Mouse (Mus musculus) heart, embryonic 14.5 days (tissue): ENCODE data around the gene Ackr1. TPM values are rescaled to one million over a fixed set of nuclear protein-coding genes. Genes with fewer than 3 reads are reported as not detected.
"Not testable (repeated sequence)": the region's sequence is repeated elsewhere in the genome, so short reads cannot be mapped to it uniquely, and the experiment has no call there.

ENCODE experiments used
- ATAC-seq: fragments of 200-750 bp; cut with Nextera tagmentation; 2 replicates; pipeline ENCODE4 v1.8.0; 2017; ENCODE audit warnings: low read depth, moderate TSS enrichment; ENCODE audit not compliant: insufficient number of reproducible peaks, insufficient read depth, low FRiP score
- H3K27ac ChIP-seq, 2 experiments: fragments of 200-500 bp in 1 of 2; fragments of 300-500 bp in 1 of 2; sonication (generic) in 1 of 2; replicated peaks in 1 of 2; 2 replicates each; pipeline ENCODE4 v1.5.1; 2012 to 2014; ENCODE audit warnings: low read depth in 2 of 2, low read length in 2 of 2, control low read depth in 1 of 2, mild to moderate bottlenecking in 1 of 2, mixed read lengths in 1 of 2; ENCODE audit not compliant: control insufficient read depth in 1 of 2, insufficient read depth in 1 of 2
- H3K27me3 ChIP-seq: fragments of 300-500 bp; sonication (generic); 2 replicates; pipeline ENCODE4 v1.6.1; 2014; ENCODE audit warnings: mild to moderate bottlenecking, low read length, control low read depth; ENCODE audit not compliant: control insufficient read depth, insufficient read depth
- H3K36me3 ChIP-seq: fragments of 300-500 bp; sonication (generic); 2 replicates; pipeline ENCODE4 v1.6.1; 2014; ENCODE audit warnings: mild to moderate bottlenecking, control low read depth, low read length, mixed read lengths; ENCODE audit not compliant: control insufficient read depth, insufficient read depth
- H3K4me1 ChIP-seq, 2 experiments: fragments of 200-500 bp in 1 of 2; fragments of 300-500 bp in 1 of 2; sonication (generic) in 1 of 2; 2 replicates each; pipeline ENCODE4 v1.6.1; 2012 to 2014; ENCODE audit warnings: low read length in 2 of 2, control low read depth in 1 of 2, mixed read lengths in 1 of 2; ENCODE audit not compliant: control insufficient read depth in 2 of 2, insufficient read depth in 2 of 2
- H3K4me2 ChIP-seq: fragments of 300-500 bp; sonication (generic); 2 replicates; pipeline ENCODE4 v1.6.1; 2014; ENCODE audit warnings: mild to moderate bottlenecking, low read length
- H3K4me3 ChIP-seq, 2 experiments: fragments of 200-500 bp in 1 of 2; fragments of 300-500 bp in 1 of 2; sonication (generic) in 1 of 2; 2 replicates each; pipeline ENCODE4 v1.5.1; 2012 to 2014; ENCODE audit warnings: low read length in 2 of 2, mild to moderate bottlenecking in 2 of 2, control low read depth in 1 of 2, low read depth in 1 of 2, moderate library complexity in 1 of 2; ENCODE audit not compliant: control insufficient read depth in 1 of 2, insufficient read depth in 1 of 2
- H3K9ac ChIP-seq: fragments of 300-500 bp; sonication (generic); 2 replicates; pipeline ENCODE4 v1.6.1; 2014; ENCODE audit warnings: mild to moderate bottlenecking, low read length
- H3K9me3 ChIP-seq: fragments of 300-500 bp; sonication (generic); 2 replicates; pipeline ENCODE4 v1.6.1; 2016; ENCODE audit warnings: low read length, control low read depth; ENCODE audit not compliant: control insufficient read depth
- WGBS: fragments of 180-500 bp; shearing (Covaris S2); extraction: QIAGEN DNeasy Blood & Tissue Kit; methylation state at CpG from one replicate; pipeline ENCODE4 v1.1.7; 2014; 5-methylcytosine and 5-hydroxymethylcytosine counted together
- polyA plus RNA-seq: library from polyadenylated mRNA; unstranded; fragments of >200 nt; fragmentation: Nextera tagmentation; extraction: Ambion mirVana; gene quantifications from 2 replicates; pipeline ENCODE4 v1.2.1, GENCODE M21; 2014

Gene Ackr1
- polyA plus RNA-seq, 1 experiment from 2014 or later: 0.45 TPM

GRCm38 (mm10) chr1:173321593-173322248 lies 11.8 kb downstream of the Ackr1 start:
- Histone ChIP-seq H3K36me3 (no peaks in the 10 kb centered on the region), H3K27ac (no peak overlapping the region), H3K9me3 (no peaks in the 10 kb centered on the region), H3K9ac (no peak overlapping the region), H3K4me1 (no peaks in the 10 kb centered on the region), H3K4me3 (no peak overlapping the region), H3K4me2 (no peak overlapping the region), H3K27me3 (no peaks in the 10 kb centered on the region)
- WGBS: 77% methylated on average over 8 of the region's 8 CpGs
- ATAC-seq: no peak

- Histone ChIP-seq H3K36me3 (no peaks in the 10 kb centered on the region), H3K4me3 (no peak overlapping the region), H3K9ac (no peak overlapping the region), H3K4me2 (no peak overlapping the region), H3K4me1 (no peaks in the 10 kb centered on the region), H3K9me3 (no peaks in the 10 kb centered on the region), H3K27me3 (no peaks in the 10 kb centered on the region), H3K27ac (no peak overlapping the region)
- ATAC-seq: no peak
- WGBS: 81% methylated on average over 2 of the region's 2 CpGs
Measured at GRCm38 (mm10) chr1:173317925-173318477, 15.5 kb downstream of the Ackr1 start.

- H3K4me2 ChIP-seq: no peak overlapping the region
- WGBS: 78% methylated on average over 3 of the region's 3 CpGs
- no peaks in the 10 kb centered on the region for H3K4me1 ChIP-seq
- H3K27ac ChIP-seq: no peak overlapping the region
- no peak overlapping the region for H3K4me3 ChIP-seq
- no peaks in the 10 kb centered on the region for H3K27me3 ChIP-seq
- no peaks in the 10 kb centered on the region for H3K9me3 ChIP-seq
- no peak overlapping the region for H3K9ac ChIP-seq
- no peak for ATAC-seq
- no peaks in the 10 kb centered on the region for H3K36me3 ChIP-seq
Measured at GRCm38 (mm10) chr1:173315725-173316124, 17.8 kb downstream of the Ackr1 start.

- H3K27ac ChIP-seq, H3K27me3 ChIP-seq, H3K4me2 ChIP-seq, ATAC-seq, H3K9ac ChIP-seq, H3K4me3 ChIP-seq, H3K9me3 ChIP-seq, H3K36me3 ChIP-seq, H3K4me1 ChIP-seq: not testable (repeated sequence)
- 61% methylated on average over 7 of the region's 7 CpGs for WGBS
Measured at GRCm38 (mm10) chr1:173313535-173314050, 20.0 kb downstream of the Ackr1 start.

- not testable (repeated sequence) for ATAC-seq, H3K4me1 ChIP-seq, H3K4me3 ChIP-seq, H3K36me3 ChIP-seq, H3K27me3 ChIP-seq, H3K27ac ChIP-seq, H3K9ac ChIP-seq, H3K9me3 ChIP-seq, H3K4me2 ChIP-seq
- WGBS: 40% methylated on average over 3 of the region's 3 CpGs
Measured at GRCm38 (mm10) chr1:173302795-173303194, 30.8 kb downstream of the Ackr1 start.

Other genes starting within 250 kb of the Ackr1 start
- not detected in 2 replicates for gene Olfr1408, start 196.4 kb downstream of the Ackr1 start, polyA plus RNA-seq
- not detected in 2 replicates for gene Olfr1406, start 143.1 kb downstream of the Ackr1 start, polyA plus RNA-seq
- gene Olfr218, start 135.9 kb downstream of the Ackr1 start, polyA plus RNA-seq: not detected in 2 replicates
- not detected in 2 replicates for gene Olfr1404, start 121.4 kb downstream of the Ackr1 start, polyA plus RNA-seq
- gene Fcer1a, start 106.5 kb downstream of the Ackr1 start, polyA plus RNA-seq: not detected in 2 replicates
- not detected in 2 replicates for gene Olfr418, start 67.7 kb downstream of the Ackr1 start, polyA plus RNA-seq
- not detected in 2 replicates for gene Mptx2, start 56.0 kb downstream of the Ackr1 start, polyA plus RNA-seq
- gene Aim2, start 17.1 kb upstream of the Ackr1 start, polyA plus RNA-seq: 2.2 and 2.5 TPM in 2 replicates
- 1.0 and 1.1 TPM in 2 replicates for gene Cadm3, start 33.9 kb upstream of the Ackr1 start, polyA plus RNA-seq
- gene Ifi206, start 157.3 kb upstream of the Ackr1 start, polyA plus RNA-seq: 0.16 and 0.42 TPM in 2 replicates
- gene Ifi214, start 202.2 kb upstream of the Ackr1 start, polyA plus RNA-seq: not detected in 2 replicates